Mouse (Mus musculus) neural tube, embryonic 12.5 days (tissue): ENCODE results near the gene Itga11. TPM values are rescaled to one million over a fixed set of nuclear protein-coding genes. Genes with fewer than 3 reads are reported as not detected.

Source experiments
- ATAC-seq: fragments of 200-750 bp; cut with Nextera tagmentation; 2 replicates; pipeline ENCODE4 v1.8.0; 2017; ENCODE audit warnings: low read depth, mild to moderate bottlenecking, moderate TSS enrichment, moderate library complexity; ENCODE audit not compliant: low FRiP score
- H3K27ac ChIP-seq: fragments of 300-500 bp; sonication (generic); 2 replicates; pipeline ENCODE4 v1.5.1; 2016
- H3K27me3 ChIP-seq: fragments of 300-500 bp; sonication (generic); replicated peaks from 2 replicates; pipeline ENCODE4 v1.6.1; 2016; ENCODE audit warnings: mild to moderate bottlenecking
- H3K36me3 ChIP-seq: fragments of 300-500 bp; sonication (generic); 2 replicates; pipeline ENCODE4 v1.6.1; 2016; ENCODE audit warnings: mild to moderate bottlenecking
- H3K4me1 ChIP-seq: fragments of 300-500 bp; sonication (generic); 2 replicates; pipeline ENCODE4 v1.6.1; 2016
- H3K4me2 ChIP-seq: fragments of 300-500 bp; sonication (generic); replicated peaks from 2 replicates; pipeline ENCODE4 v1.6.1; 2016; ENCODE audit warnings: mild to moderate bottlenecking
- H3K4me3 ChIP-seq: fragments of 300-500 bp; sonication (generic); 2 replicates; pipeline ENCODE4 v1.5.1; 2016
- H3K9ac ChIP-seq: fragments of 300-500 bp; sonication (generic); 2 replicates; pipeline ENCODE4 v1.6.1; 2016; ENCODE audit warnings: mild to moderate bottlenecking
- H3K9me3 ChIP-seq: fragments of 300-500 bp; sonication (generic); 2 replicates; pipeline ENCODE4 v1.6.1; 2016; ENCODE audit warnings: mild to moderate bottlenecking
- WGBS: fragments of 180-500 bp; shearing (Covaris S2); methylation state at CpG from one replicate; pipeline ENCODE4 v1.1.7; 2016; 5-methylcytosine and 5-hydroxymethylcytosine counted together
- polyA plus RNA-seq: library from polyadenylated mRNA; unstranded; fragments of >200 nt; fragmentation: Nextera tagmentation; extraction: Ambion mirVana; gene quantifications from 2 replicates; pipeline ENCODE4 v1.2.1, GENCODE M21; 2016

Itga11 gene
- polyA plus RNA-seq, 1 experiment from 2014 or later: 2.0 TPM

GRCm38 (mm10) chr9:62726472-62726871, 48.8 kb downstream of the Itga11 start:
- Histone ChIP-seq H3K4me3 (no peak overlapping the region), H3K9me3 (no peaks in the 10 kb centered on the region), H3K4me2 (no peak overlapping the region), H3K27me3 (no peaks in the 10 kb centered on the region), H3K4me1 (peaks cover 4% of the 10 kb centered on the region; the same call in 1 of the 2 replicates), H3K9ac (no peak overlapping the region), H3K27ac (no peak overlapping the region), H3K36me3 (no peaks in the 10 kb centered on the region)
- 59% methylated on average over 6 of the region's 6 CpGs for WGBS
- ATAC-seq: no peak

- no peak overlapping the region for H3K4me3 ChIP-seq
- H3K9me3 ChIP-seq: no peaks in the 10 kb centered on the region
- H3K9ac ChIP-seq: no peak overlapping the region
- WGBS: 63% methylated on average over 7 of the region's 7 CpGs
- no peaks in the 10 kb centered on the region for H3K27me3 ChIP-seq
- H3K36me3 ChIP-seq: no peaks in the 10 kb centered on the region
- no peak for ATAC-seq
- no peak overlapping the region for H3K4me2 ChIP-seq
- H3K27ac ChIP-seq: no peak overlapping the region
- no peaks in the 10 kb centered on the region for H3K4me1 ChIP-seq
Observed at GRCm38 (mm10) chr9:62744558-62745275, 67.1 kb downstream of the Itga11 start.

- H3K4me3 ChIP-seq: no peak overlapping the region
- no peak for ATAC-seq
- H3K9ac ChIP-seq: no peak overlapping the region
- WGBS: 80% methylated on average over 6 of the region's 6 CpGs
- H3K4me1 ChIP-seq: no peaks in the 10 kb centered on the region
- H3K4me2 ChIP-seq: no peak overlapping the region
- H3K36me3 ChIP-seq: no peaks in the 10 kb centered on the region
- no peaks in the 10 kb centered on the region for H3K27me3 ChIP-seq
- H3K27ac ChIP-seq: no peak overlapping the region
- no peaks in the 10 kb centered on the region for H3K9me3 ChIP-seq
Observed at GRCm38 (mm10) chr9:62746646-62747045, 69.0 kb downstream of the Itga11 start.

- no peak overlapping the region for H3K4me2 ChIP-seq
- no peak overlapping the region for H3K4me3 ChIP-seq
- H3K4me1 ChIP-seq: no peaks in the 10 kb centered on the region
- no peak overlapping the region for H3K27ac ChIP-seq
- WGBS: 64% methylated on average over 6 of the region's 6 CpGs
- no peak overlapping the region for H3K9ac ChIP-seq
- no peaks in the 10 kb centered on the region for H3K9me3 ChIP-seq
- no peaks in the 10 kb centered on the region for H3K27me3 ChIP-seq
- no peaks in the 10 kb centered on the region for H3K36me3 ChIP-seq
- no peak for ATAC-seq
Observed at GRCm38 (mm10) chr9:62749666-62750065, 72.0 kb downstream of the Itga11 start.

GRCm38 (mm10) chr9:62750381-62750780, 72.8 kb downstream of the Itga11 start:
- no peaks in the 10 kb centered on the region for H3K9me3 ChIP-seq
- H3K27me3 ChIP-seq: no peaks in the 10 kb centered on the region
- ATAC-seq: no peak
- H3K4me1 ChIP-seq: no peaks in the 10 kb centered on the region
- WGBS: 84% methylated on average over 11 of the region's 11 CpGs
- H3K4me2 ChIP-seq: no peak overlapping the region
- no peaks in the 10 kb centered on the region for H3K36me3 ChIP-seq
- no peak overlapping the region for H3K27ac ChIP-seq
- no peak overlapping the region for H3K4me3 ChIP-seq
- no peak overlapping the region for H3K9ac ChIP-seq

GRCm38 (mm10) chr9:62758288-62758687, 80.7 kb downstream of the Itga11 start:
- H3K27me3 ChIP-seq: no peaks in the 10 kb centered on the region
- H3K4me2 ChIP-seq: no peak overlapping the region
- no peaks in the 10 kb centered on the region for H3K36me3 ChIP-seq
- ATAC-seq: no peak
- no peaks in the 10 kb centered on the region for H3K4me1 ChIP-seq
- 85% methylated on average over 4 of the region's 4 CpGs for WGBS
- H3K27ac ChIP-seq: no peak overlapping the region
- no peaks in the 10 kb centered on the region for H3K9me3 ChIP-seq
- H3K9ac ChIP-seq: no peak overlapping the region
- no peak overlapping the region for H3K4me3 ChIP-seq

GRCm38 (mm10) chr9:62759601-62760000, 82.0 kb downstream of the Itga11 start:
- ATAC-seq: no peak
- 49% methylated on average over 3 of the region's 3 CpGs for WGBS
- no peak overlapping the region for H3K9ac ChIP-seq
- no peaks in the 10 kb centered on the region for H3K27me3 ChIP-seq
- H3K36me3 ChIP-seq: no peaks in the 10 kb centered on the region
- H3K4me2 ChIP-seq: no peak overlapping the region
- H3K4me1 ChIP-seq: no peaks in the 10 kb centered on the region
- no peaks in the 10 kb centered on the region for H3K9me3 ChIP-seq
- no peak overlapping the region for H3K4me3 ChIP-seq
- H3K27ac ChIP-seq: no peak overlapping the region

- no peak for ATAC-seq
- 19% methylated on average over 13 of the region's 13 CpGs for WGBS
- Histone ChIP-seq H3K27me3 (no peaks in the 10 kb centered on the region), H3K36me3 (no peaks in the 10 kb centered on the region), H3K4me1 (no peaks in the 10 kb centered on the region), H3K9ac (no peak overlapping the region), H3K4me2 (peak overlapping the region; percentile 33), H3K9me3 (no peaks in the 10 kb centered on the region), H3K27ac (no peak overlapping the region), H3K4me3 (no peak overlapping the region)
Observed at GRCm38 (mm10) chr9:62763478-62763877, 85.9 kb downstream of the Itga11 start.

GRCm38 (mm10) chr9:62765346-62765745, 87.7 kb downstream of the Itga11 start:
- ATAC-seq: no peak

GRCm38 (mm10) chr9:62767464-62767863, 89.8 kb downstream of the Itga11 start:
- H3K4me3 ChIP-seq: no peak overlapping the region
- ATAC-seq: no peak
- no peak overlapping the region for H3K4me2 ChIP-seq
- no peaks in the 10 kb centered on the region for H3K36me3 ChIP-seq
- WGBS: 65% methylated on average over 17 of the region's 17 CpGs
- no peaks in the 10 kb centered on the region for H3K9me3 ChIP-seq
- no peak overlapping the region for H3K27ac ChIP-seq
- no peaks in the 10 kb centered on the region for H3K4me1 ChIP-seq
- no peak overlapping the region for H3K9ac ChIP-seq
- H3K27me3 ChIP-seq: no peaks in the 10 kb centered on the region

More at GRCm38 (mm10) chr9:62765346-62765745, 87.7 kb downstream of the Itga11 start:
- Histone ChIP-seq H3K4me3 (no peak overlapping the region), H3K9ac (no peak overlapping the region), H3K27me3 (no peaks in the 10 kb centered on the region), H3K4me1 (no peaks in the 10 kb centered on the region), H3K4me2 (no peak overlapping the region), H3K27ac (no peak overlapping the region), H3K36me3 (no peaks in the 10 kb centered on the region), H3K9me3 (no peaks in the 10 kb centered on the region)
- WGBS: 83% methylated on average over 4 of the region's 4 CpGs

- Histone ChIP-seq H3K4me3 (no peak overlapping the region), H3K9ac (no peak overlapping the region), H3K36me3 (no peaks in the 10 kb centered on the region), H3K4me1 (no peaks in the 10 kb centered on the region), H3K27ac (no peak overlapping the region), H3K4me2 (no peak overlapping the region), H3K9me3 (no peaks in the 10 kb centered on the region), H3K27me3 (no peaks in the 10 kb centered on the region)
- no peak for ATAC-seq
- 81% methylated on average over 5 of the region's 5 CpGs for WGBS
Observed at GRCm38 (mm10) chr9:62768361-62768760, 90.7 kb downstream of the Itga11 start.

- Histone ChIP-seq H3K27me3 (no peaks in the 10 kb centered on the region), H3K9me3 (no peaks in the 10 kb centered on the region), H3K4me3 (no peak overlapping the region), H3K27ac (no peak overlapping the region), H3K9ac (no peak overlapping the region), H3K36me3 (no peaks in the 10 kb centered on the region), H3K4me2 (no peak overlapping the region), H3K4me1 (0 out of 2 replicates have a peak, but pooled peaks cover under 1% of the 10 kb centered on the region)
- WGBS: 77% methylated on average over 8 of the region's 8 CpGs
- ATAC-seq: no peak
Observed at GRCm38 (mm10) chr9:62772746-62773145, 95.1 kb downstream of the Itga11 start.

GRCm38 (mm10) chr9:62775464-62775863, 97.8 kb downstream of the Itga11 start:
- no peak overlapping the region for H3K9ac ChIP-seq
- no peak overlapping the region for H3K4me3 ChIP-seq
- H3K4me2 ChIP-seq: no peak overlapping the region
- no peak for ATAC-seq
- H3K27ac ChIP-seq: no peak overlapping the region
- no peaks in the 10 kb centered on the region for H3K9me3 ChIP-seq
- H3K4me1 ChIP-seq: 0 out of 2 replicates have a peak, but pooled peaks cover 3% of the 10 kb centered on the region
- 56% methylated on average over 4 of the region's 4 CpGs for WGBS
- no peaks in the 10 kb centered on the region for H3K27me3 ChIP-seq
- H3K36me3 ChIP-seq: no peaks in the 10 kb centered on the region
